12 mouse cellular contexts compared by ENCODE assay signal in the genomic region with DNA sequence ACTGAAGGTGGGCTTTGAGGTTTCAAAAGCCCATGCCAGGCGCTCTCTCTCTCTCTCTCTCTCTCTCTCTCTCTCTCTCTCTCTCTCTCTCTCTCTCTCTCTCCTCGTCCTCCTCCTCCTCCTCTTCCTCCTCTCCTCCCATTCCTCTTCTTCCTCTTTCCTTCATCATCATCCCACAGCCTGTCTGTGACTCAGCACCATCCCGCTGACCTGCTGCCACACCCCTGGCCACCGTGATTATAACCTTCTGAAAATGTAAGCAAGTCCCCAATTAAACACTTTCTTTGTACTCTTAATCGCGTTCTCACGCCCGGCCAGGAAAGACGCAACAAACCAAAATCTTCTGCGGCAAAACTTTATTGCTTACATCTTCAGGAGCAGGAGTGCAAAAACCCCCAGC. TPM values are rescaled to one million over a fixed set of nuclear protein-coding genes. Genes with fewer than 3 reads are reported as not detected.
DNase-seq lines count a peak whose midpoint lies in the region; ATAC-seq and TF ChIP-seq lines count a peak whose summit lies in the region.
"Not testable (repeated sequence)": the region's sequence is repeated elsewhere in the genome, so short reads cannot be mapped to it uniquely, and the experiment has no call there.
"Had no signal": no experiment of that assay in that cellular context is flagged by ENCODE, and none has a peak within 500 bp of the region (broad histone marks: within the 10 kb centered on the region; RNA-seq: fewer than 3 reads in every experiment).

No protein-coding gene starts in this region.

- not testable (repeated sequence) for H3K79me2 ChIP-seq in liver, adult 2 months (ENCODE audit: control insufficient read depth, insufficient read depth, low read length)

- TF ChIP-seq CTCF in liver, adult 2 months (IDR thresholded peaks at IDR 0.05; ENCODE audit: low read depth, low read length): not testable (repeated sequence)

- H3K9me3 ChIP-seq in forebrain, embryonic 13.5 days (replicated peaks); heart, embryonic 16.5 days (replicated peaks; ENCODE audit: control insufficient read depth, low read length); intestine, embryonic 16.5 days (ENCODE audit: control insufficient read depth, low read length); neural tube, embryonic 13.5 days: not testable (repeated sequence)

- not testable (repeated sequence) for TF ChIP-seq POLR2A in liver, adult 2 months (IDR thresholded peaks at IDR 0.05; ENCODE audit: extremely low read depth, insufficient read depth, low read length)

- H3K9ac ChIP-seq in forebrain, embryonic 13.5 days: peak overlapping the region; percentile 46; the same call in 1 of the 2 replicates
- H3K9ac ChIP-seq in heart, embryonic 16.5 days (ENCODE audit: low read length); intestine, embryonic 16.5 days (ENCODE audit: low read depth, low read length): not testable (repeated sequence)
- peak overlapping the region; percentile 43 for H3K9ac ChIP-seq in liver, adult 2 months (ENCODE audit: low read depth, low read length)
- peak overlapping the region; percentile 58 for H3K9ac ChIP-seq in neural tube, embryonic 13.5 days

- peak overlapping the region; percentile 61 for H3K4me2 ChIP-seq in forebrain, embryonic 13.5 days
- peak overlapping the region; percentile 67 for H3K4me2 ChIP-seq in heart, embryonic 16.5 days (ENCODE audit: low read depth, low read length)
- peak overlapping the region; percentile 54 for H3K4me2 ChIP-seq in intestine, embryonic 16.5 days (ENCODE audit: low read depth, low read length)
- peak overlapping the region; percentile 58 for H3K4me2 ChIP-seq in neural tube, embryonic 13.5 days

- not testable (repeated sequence) for H3K36me3 ChIP-seq in forebrain, embryonic 13.5 days (ENCODE audit: poor library complexity, severe bottlenecking); heart, embryonic 16.5 days (ENCODE audit: control insufficient read depth, insufficient read depth); intestine, embryonic 16.5 days (ENCODE audit: control insufficient read depth, insufficient read depth, low read length); liver, adult 2 months (ENCODE audit: control insufficient read depth, insufficient read depth, low read length); neural tube, embryonic 13.5 days

- not testable (repeated sequence) for H3K4me1 ChIP-seq in forebrain, embryonic 13.5 days; heart, embryonic 16.5 days (ENCODE audit: control insufficient read depth, insufficient read depth, low read length); intestine, embryonic 16.5 days (ENCODE audit: control insufficient read depth, insufficient read depth, low read length); neural tube, embryonic 13.5 days (replicated peaks)
- peaks cover 19% of the 10 kb centered on the region; the same call in 1 of the 2 replicates for H3K4me1 ChIP-seq in liver, adult 2 months (ENCODE audit: control insufficient read depth, insufficient read depth, low read length)

- H3K27me3 ChIP-seq in forebrain, embryonic 13.5 days; heart, embryonic 16.5 days (ENCODE audit: control insufficient read depth, insufficient read depth, low read length); intestine, embryonic 16.5 days (replicated peaks; ENCODE audit: control insufficient read depth, insufficient read depth, low read length); liver, adult 2 months (ENCODE audit: control insufficient read depth, insufficient read depth, low read length); neural tube, embryonic 13.5 days: not testable (repeated sequence)

- ATAC-seq in forebrain, embryonic 13.5 days: peak; percentile 70; the same call in 1 of the 2 replicates
- ATAC-seq in heart, embryonic 16.5 days (replicated peaks; ENCODE audit: extremely low read depth, insufficient read depth, low FRiP score); intestine, embryonic 16.5 days: not testable (repeated sequence)
- peak; percentile 72 for ATAC-seq in megakaryocyte, adult 5-6 weeks (ENCODE audit: poor library complexity, severe bottlenecking)
- ATAC-seq in neural tube, embryonic 13.5 days (ENCODE audit: low read depth): peak; percentile 84

- 8% methylated on average over 9 of the region's 10 CpGs for WGBS in forebrain, embryonic 13.5 days
- WGBS in heart, embryonic 16.5 days: 24% methylated on average over 10 of the region's 10 CpGs
- WGBS in intestine, embryonic 16.5 days: 11% methylated on average over 10 of the region's 10 CpGs
- WGBS in liver, adult 2 months: 30% methylated on average over 9 of the region's 10 CpGs
- 13% methylated on average over 10 of the region's 10 CpGs for WGBS in neural tube, embryonic 13.5 days

- not testable (repeated sequence) for H3K27ac ChIP-seq in forebrain, embryonic 13.5 days; heart, embryonic 16.5 days (ENCODE audit: low read length); intestine, embryonic 16.5 days (ENCODE audit: low read length); neural tube, embryonic 13.5 days (replicated peaks)
- peak overlapping the region; percentile 62 for H3K27ac ChIP-seq in liver, adult 2 months (replicated peaks; ENCODE audit: insufficient read depth, low read depth, low read length)

- peak overlapping the region; percentile 38 for H3K4me3 ChIP-seq in forebrain, embryonic 13.5 days
- H3K4me3 ChIP-seq in heart, embryonic 16.5 days (ENCODE audit: low read length): peak overlapping the region; percentile 45
- peak overlapping the region; percentile 25 for H3K4me3 ChIP-seq in intestine, embryonic 16.5 days (ENCODE audit: low read length)
- H3K4me3 ChIP-seq in liver, adult 2 months (ENCODE audit: insufficient read depth, low read depth, low read length): peak overlapping the region; percentile 41
- peak overlapping the region; percentile 40 for H3K4me3 ChIP-seq in neural tube, embryonic 13.5 days

- DNase-seq in embryo, embryonic 10.5 days (ENCODE audit: low spot score): peak; percentile 8
- not testable (repeated sequence) for DNase-seq in liver, adult 2 months (ENCODE audit: extremely low read depth, low read depth, low spot score)

RNA-seq across cellular contexts. Expression of a gene that starts 18.1 kb away (rescaled TPM):
- polyA plus RNA-seq in forebrain, embryonic 13.5 days (2015; fragmentation: Nextera tagmentation; extraction: Ambion mirVana): not detected in 2 replicates
- polyA plus RNA-seq in heart, embryonic 16.5 days (2015; fragmentation: Nextera tagmentation; extraction: Ambion mirVana): not detected in 2 replicates
- 0.17 TPM in 1 of 2 replicates, not detected in the other for polyA plus RNA-seq in intestine, embryonic 16.5 days (2015; fragmentation: Nextera tagmentation; extraction: Ambion mirVana)
- total RNA-seq in liver, adult 2 months (2014; rRNA removed): 0.34 and 0.37 TPM in 2 replicates
- 0.91 and 8.7 TPM in 2 replicates for polyA plus RNA-seq in liver, adult 2 months (2012; rRNA removed)
- total RNA-seq in megakaryocyte, adult 5-6 weeks (2015): not detected in 2 replicates
- not detected in 2 replicates for total RNA-seq in megakaryocyte, adult 5-6 weeks (2017)
- not detected in 2 replicates for polyA plus RNA-seq in neural tube, embryonic 13.5 days (2015; fragmentation: Nextera tagmentation; extraction: Ambion mirVana)
- total RNA-seq: adrenal gland, postnatal 14 days; CH12.LX; gastrocnemius, adult 2 months; heart, postnatal 14 days; layer of hippocampus, postnatal 36 days had no signal

RNA-seq across cellular contexts. Expression of a gene that starts 38.9 kb away (rescaled TPM):
- not detected in 2 replicates for polyA plus RNA-seq in forebrain, embryonic 13.5 days (2015; fragmentation: Nextera tagmentation; extraction: Ambion mirVana)
- polyA plus RNA-seq in heart, embryonic 16.5 days (2015; fragmentation: Nextera tagmentation; extraction: Ambion mirVana): not detected in 2 replicates
- polyA plus RNA-seq in intestine, embryonic 16.5 days (2015; fragmentation: Nextera tagmentation; extraction: Ambion mirVana): not detected in 2 replicates
- total RNA-seq in liver, adult 2 months (2014; rRNA removed): not detected in 2 replicates
- polyA plus RNA-seq in liver, adult 2 months (2012; rRNA removed): not detected in 2 replicates
- total RNA-seq in megakaryocyte, adult 5-6 weeks (2015): not detected in 2 replicates
- not detected in 2 replicates for total RNA-seq in megakaryocyte, adult 5-6 weeks (2017)
- not detected in 2 replicates for polyA plus RNA-seq in neural tube, embryonic 13.5 days (2015; fragmentation: Nextera tagmentation; extraction: Ambion mirVana)
- total RNA-seq: adrenal gland, postnatal 14 days; CH12.LX; gastrocnemius, adult 2 months; heart, postnatal 14 days; layer of hippocampus, postnatal 36 days had no signal
